Mouse (Mus musculus) bone marrow macrophage, adult 2 months (primary cell): ENCODE measurements around the gene Tex10. TPM values are rescaled to one million over a fixed set of nuclear protein-coding genes. Genes with fewer than 3 reads are reported as not detected.
A peak's percentile ranks its signal among the peaks of the same experiment; 100 is the strongest.
"Not testable (repeated sequence)": the region's sequence is repeated elsewhere in the genome, so short reads cannot be mapped to it uniquely, and the experiment has no call there.

Source experiments
- H3K27ac ChIP-seq: 2 replicates; pipeline ENCODE4 v1.5.1; 2012; ENCODE audit warnings: low read depth, low read length; ENCODE audit not compliant: insufficient read depth
- H3K4me1 ChIP-seq: 2 replicates; pipeline ENCODE4 v1.6.1; 2012; ENCODE audit warnings: low read length; ENCODE audit not compliant: control insufficient read depth, insufficient read depth
- H3K4me3 ChIP-seq: 2 replicates; pipeline ENCODE4 v1.5.1; 2012; ENCODE audit warnings: mild to moderate bottlenecking, low read length, moderate library complexity; ENCODE audit not compliant: insufficient read depth
- CTCF ChIP-seq: IDR thresholded peaks from 2 replicates; pipeline ENCODE4 v1.5.1; 2012; ENCODE audit warnings: low read depth, mild to moderate bottlenecking, low read length, moderate library complexity
- POLR2A ChIP-seq: IDR thresholded peaks from 2 replicates; pipeline ENCODE4 v1.6.1; 2012; ENCODE audit warnings: mild to moderate bottlenecking, low read depth, low read length, borderline replicate concordance
- polyA plus RNA-seq: library from polyadenylated mRNA; stranded (reverse); fragments of >200 nt; gene quantifications from 2 replicates; pipeline ENCODE4 v1.2.4, GENCODE M21; 2012; ENCODE audit not compliant: missing spikeins, insufficient read depth, insufficient read length

Tex10 gene
- polyA plus RNA-seq, 1 experiment: 17.2 TPM

DNA sequence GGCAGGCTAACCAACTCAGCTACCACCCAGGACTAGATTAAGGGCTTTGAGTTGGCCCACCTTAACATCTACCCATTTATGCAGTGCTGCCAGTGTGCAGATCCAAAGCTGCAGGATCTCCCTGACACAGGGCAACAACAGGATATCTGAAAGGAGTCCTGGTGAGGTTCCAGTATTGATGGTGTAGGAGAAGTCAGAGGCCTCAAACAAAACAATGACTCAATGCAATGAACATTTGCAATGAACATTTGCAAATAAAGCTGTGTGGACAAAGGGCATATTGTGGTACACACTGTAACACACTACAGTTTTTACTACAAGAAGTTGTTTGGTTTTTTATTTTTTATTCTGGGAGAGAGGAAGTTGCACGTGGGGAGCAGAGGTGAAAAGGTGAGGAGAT lies 12.2 kb downstream of the Tex10 start:
- Histone ChIP-seq H3K4me1 (no peaks in the 10 kb centered on the region), H3K27ac (no peak overlapping the region), H3K4me3 (no peak overlapping the region)
- TF ChIP-seq CTCF: no peak
- no peak for TF ChIP-seq POLR2A

- TF ChIP-seq CTCF: no peak
- TF ChIP-seq POLR2A: no peak
- Histone ChIP-seq H3K27ac (no peak overlapping the region), H3K4me3 (no peak overlapping the region), H3K4me1 (no peaks in the 10 kb centered on the region)
These were observed 14.8 kb downstream of the Tex10 start for GRCm38 (mm10) chr4:48458436-48458835.

DNA sequence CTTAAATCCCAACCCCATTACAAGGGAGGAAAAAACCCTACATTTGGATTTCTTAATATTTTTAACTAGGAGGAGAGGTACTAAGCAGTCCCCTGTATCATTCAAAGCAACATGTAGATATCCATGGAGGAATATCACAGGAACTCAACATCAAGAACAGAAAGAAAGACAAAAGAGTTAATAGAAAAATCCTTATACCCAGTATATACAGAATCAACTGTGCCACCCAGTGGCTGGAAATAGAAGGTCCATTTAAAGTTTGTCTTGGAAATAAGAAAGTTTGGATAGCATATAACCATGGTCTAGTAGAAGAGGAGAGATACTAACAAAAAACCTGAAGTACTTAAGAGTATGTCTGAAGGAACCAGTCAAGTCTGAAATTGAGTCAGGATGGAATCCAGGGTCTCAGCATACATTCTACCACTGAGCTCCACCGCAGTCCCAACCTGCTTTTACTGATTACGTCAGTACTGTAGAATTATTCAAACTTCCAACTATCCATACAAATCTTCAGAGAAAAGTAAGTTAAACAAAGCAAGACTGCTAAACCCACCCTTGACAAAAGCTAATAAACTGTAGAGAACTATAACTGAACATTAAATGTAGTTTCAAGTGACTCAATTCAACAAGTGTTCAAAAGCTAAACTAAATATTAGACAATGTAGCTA lies 19.0 kb downstream of the Tex10 start:
- no peak overlapping the region for H3K4me3 ChIP-seq
- TF ChIP-seq POLR2A (no peak), CTCF (no peak)

DNA sequence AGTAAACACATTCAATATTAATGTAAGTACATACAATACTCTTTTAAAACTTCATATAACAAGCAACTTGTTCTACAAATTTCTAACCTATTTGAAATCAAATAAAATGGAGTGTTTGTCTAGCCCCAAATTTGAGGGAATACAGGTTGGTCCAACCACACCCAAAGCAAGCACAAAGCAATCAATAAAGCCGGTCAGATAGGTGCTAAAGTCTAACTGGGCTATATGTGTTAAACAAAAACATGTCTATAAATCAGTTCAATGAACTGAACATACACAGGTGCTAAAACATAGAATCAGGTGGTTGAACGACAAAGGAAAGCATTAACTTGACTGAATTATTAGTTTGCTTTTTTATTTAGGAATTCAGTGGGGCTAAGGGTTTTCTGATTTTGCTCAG lies 45.2 kb downstream of the Tex10 start:
- no peak for TF ChIP-seq POLR2A
- TF ChIP-seq CTCF: no peak
- Histone ChIP-seq H3K4me1 (no peaks in the 10 kb centered on the region), H3K27ac (no peak overlapping the region), H3K4me3 (no peak overlapping the region)

More for the DNA sequence above, 19.0 kb downstream of the Tex10 start:
- Histone ChIP-seq H3K4me1 (no peaks in the 10 kb centered on the region), H3K27ac (no peak overlapping the region)

DNA sequence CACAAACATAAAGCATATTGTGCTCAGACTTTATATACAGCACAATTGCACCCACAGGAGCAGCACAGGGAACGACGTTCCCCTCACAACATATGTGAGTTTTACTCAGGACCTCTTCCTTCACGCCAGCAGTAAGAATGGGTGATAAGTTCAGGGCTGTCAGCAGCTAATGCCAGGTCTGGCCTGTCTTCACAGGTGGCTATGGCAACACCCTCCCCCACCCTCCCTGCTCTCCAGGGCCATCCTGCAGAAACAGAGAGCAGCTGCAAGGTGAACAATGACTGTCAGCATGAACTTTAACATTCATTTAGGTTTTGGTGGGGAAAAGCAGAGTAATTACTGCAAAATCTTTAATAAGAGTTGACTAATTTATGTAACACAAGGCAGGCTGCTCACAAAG lies 45.8 kb downstream of the Tex10 start:
- no peaks in the 10 kb centered on the region for H3K4me1 ChIP-seq
- no peak for TF ChIP-seq CTCF
- TF ChIP-seq POLR2A: no peak
- no peak overlapping the region for H3K27ac ChIP-seq
- H3K4me3 ChIP-seq: no peak overlapping the region

GRCm38 (mm10) chr4:48423738-48424137 lies 49.5 kb downstream of the Tex10 start:
- Histone ChIP-seq H3K4me1 (peaks cover 7% of the 10 kb centered on the region), H3K27ac (no peak overlapping the region), H3K4me3 (no peak overlapping the region)
- TF ChIP-seq CTCF (no peak), POLR2A (no peak)

DNA sequence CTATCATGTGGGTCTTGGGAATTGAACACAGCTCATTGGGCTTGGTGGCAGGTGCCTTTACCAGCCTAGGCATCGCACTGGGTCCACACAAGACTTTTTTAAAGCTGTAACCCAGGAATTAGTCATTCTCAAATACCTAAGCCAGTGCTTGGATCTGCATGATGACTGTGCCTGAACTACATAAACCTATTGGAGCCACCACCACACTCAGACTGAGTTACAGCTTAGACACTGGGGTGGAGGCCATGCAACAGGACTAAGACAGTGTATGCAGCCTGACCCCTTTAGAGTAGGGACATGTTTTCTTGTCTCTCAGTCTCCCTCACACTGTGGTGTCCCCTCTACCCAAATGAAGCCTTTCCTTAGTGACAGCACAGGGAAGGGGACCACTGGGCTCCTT lies 50.6 kb downstream of the Tex10 start:
- no peak for TF ChIP-seq CTCF
- TF ChIP-seq POLR2A: no peak
- H3K4me3 ChIP-seq: no peak overlapping the region
- H3K4me1 ChIP-seq: peaks cover 10% of the 10 kb centered on the region
- no peak overlapping the region for H3K27ac ChIP-seq

DNA sequence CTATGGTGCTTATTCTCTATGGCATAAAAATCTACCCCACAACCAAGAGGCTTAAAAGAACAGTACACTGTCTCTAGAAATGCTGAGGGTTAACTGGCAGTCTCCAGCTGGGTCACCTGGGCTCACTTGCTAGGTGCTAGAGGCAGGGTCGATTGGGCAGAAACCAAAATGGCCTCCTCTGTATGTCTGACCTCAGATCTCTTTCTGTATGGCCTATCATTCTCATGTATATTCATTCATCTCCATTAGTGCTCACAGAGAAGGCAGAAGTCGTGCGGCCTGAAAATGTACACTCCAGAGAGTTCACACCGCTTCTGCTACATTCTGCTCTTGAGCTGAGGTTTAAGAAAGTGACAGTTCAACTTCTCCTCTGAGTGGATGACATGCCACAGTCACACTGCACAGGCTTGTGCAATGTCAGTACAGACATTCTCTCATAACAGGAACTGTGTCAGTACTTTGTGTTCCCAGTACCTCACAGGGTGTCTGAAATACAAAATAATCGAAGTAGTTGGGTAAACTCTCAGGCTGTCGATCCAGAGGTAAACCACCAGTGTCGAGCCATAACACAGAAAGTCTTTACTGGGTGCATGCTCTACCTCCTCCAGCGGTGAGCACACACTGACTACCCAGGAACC lies 54.3 kb downstream of the Tex10 start:
- TF ChIP-seq POLR2A (no peak), CTCF (no peak)
- Histone ChIP-seq H3K4me1 (peaks cover 10% of the 10 kb centered on the region), H3K27ac (peak overlapping the region; percentile 39), H3K4me3 (no peak overlapping the region)

DNA sequence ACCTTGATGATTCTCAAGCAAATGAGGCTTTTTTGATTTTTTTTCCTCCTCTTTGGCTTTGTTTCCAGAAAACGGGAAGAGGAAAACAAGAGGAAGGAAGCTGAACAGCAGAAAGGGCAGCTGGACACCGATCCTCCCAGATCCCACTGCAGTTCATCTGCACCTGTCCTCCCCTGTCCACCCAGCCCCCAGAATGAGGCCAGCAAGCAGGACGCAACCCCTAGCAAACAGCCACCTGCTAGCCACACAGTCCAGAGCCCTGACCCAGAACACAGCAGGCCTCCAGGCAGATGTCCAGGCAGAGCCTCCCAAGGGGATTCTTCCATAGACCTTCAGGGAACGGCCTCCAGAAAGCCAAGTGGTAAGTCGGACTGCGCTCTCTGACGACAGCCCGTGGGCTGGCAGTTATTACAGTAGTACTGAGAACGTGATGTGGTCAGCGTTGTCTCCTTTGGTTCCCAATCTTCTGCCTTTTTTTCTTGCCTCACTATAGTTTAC lies 57.4 kb downstream of the Tex10 start:
- peaks cover 10% of the 10 kb centered on the region for H3K4me1 ChIP-seq
- TF ChIP-seq CTCF (no peak), POLR2A (no peak)
- H3K4me3 ChIP-seq: no peak overlapping the region
- H3K27ac ChIP-seq: no peak overlapping the region

GRCm38 (mm10) chr4:48413473-48413872 lies 59.8 kb downstream of the Tex10 start:
- H3K4me3 ChIP-seq: no peak overlapping the region
- H3K4me1 ChIP-seq: peaks cover under 1% of the 10 kb centered on the region
- H3K27ac ChIP-seq: no peak overlapping the region
- TF ChIP-seq POLR2A (no peak), CTCF (no peak)

DNA sequence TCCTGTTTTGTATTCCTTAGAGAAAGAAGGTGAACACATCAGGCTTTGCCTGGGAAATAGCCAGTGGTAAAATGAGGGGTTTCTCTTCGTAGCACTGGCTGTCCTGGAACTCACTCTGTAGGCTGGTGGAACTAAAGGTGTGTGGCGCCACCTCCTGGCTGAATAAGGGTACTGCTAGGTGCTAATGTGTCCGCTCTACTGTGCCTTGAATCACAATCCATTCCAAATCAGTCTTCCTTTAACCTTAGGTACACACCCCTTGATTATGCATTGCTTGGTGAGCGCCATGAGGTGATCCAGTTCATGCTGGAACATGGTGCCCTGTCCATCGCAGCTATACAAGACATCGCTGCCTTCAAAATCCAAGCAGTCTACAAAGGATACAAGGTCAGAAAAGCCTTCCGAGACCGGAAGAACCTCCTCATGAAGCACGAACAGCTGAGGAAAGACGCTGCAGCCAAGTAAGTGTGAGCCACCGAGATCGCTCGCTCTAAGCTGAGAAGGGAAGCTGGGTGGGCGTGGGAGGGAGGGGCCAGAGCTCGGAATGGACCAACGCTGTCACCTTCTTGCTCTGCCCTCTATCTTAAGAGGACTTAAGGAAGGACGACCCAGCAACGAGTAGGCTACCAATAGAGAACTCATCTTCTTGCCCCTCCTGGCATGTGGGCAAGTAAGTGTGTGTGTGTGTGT lies 65.8 kb downstream of the Tex10 start:
- TF ChIP-seq POLR2A (no peak), CTCF (peak; percentile 78)
- Histone ChIP-seq H3K27ac (no peak overlapping the region), H3K4me3 (no peak overlapping the region)

DNA sequence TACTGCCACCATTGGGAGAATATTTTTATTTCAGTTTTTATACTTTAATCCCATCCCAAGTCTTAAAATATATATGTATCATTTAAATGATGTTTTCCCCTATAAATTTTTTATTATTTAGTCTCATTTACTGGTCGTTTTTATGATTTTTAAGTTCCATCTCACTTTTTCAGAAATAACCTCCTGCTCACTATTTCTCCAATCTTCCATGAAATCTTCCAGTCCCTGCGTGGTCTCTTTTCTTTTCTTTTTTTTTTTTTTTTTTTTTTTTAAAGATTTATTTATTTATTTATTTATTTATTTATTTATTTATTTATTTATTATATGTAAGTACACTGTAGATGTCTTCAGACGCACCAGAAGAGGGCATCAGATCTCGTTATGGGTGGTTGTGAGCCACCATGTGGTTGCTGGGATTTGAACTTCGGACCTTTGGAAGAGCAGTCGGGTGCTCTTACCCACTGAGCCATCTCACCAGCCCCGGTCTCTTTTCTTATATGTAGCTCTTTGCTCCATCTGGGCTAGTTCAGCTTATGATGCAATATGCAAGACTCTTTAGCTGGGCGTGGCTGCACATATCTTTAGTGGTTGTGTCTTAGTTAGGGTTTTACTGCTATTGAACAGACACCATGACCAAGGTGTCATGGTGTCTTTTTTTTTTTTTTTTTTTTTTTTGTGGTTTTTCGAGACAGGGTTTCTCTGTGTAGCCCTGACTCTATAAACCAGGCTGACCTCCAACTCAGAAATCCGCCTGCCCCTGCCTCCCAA lies 67.4 kb downstream of the Tex10 start:
- not testable (repeated sequence) for H3K4me3 ChIP-seq, H3K27ac ChIP-seq, H3K4me1 ChIP-seq

More for the DNA sequence above, 65.8 kb downstream of the Tex10 start:
- no peaks in the 10 kb centered on the region for H3K4me1 ChIP-seq
